Mouse (Mus musculus): ENCODE results near the gene Pawr. TPM values are rescaled to one million over a fixed set of nuclear protein-coding genes. Genes with fewer than 3 reads are reported as not detected.
A peak's percentile ranks its signal among the peaks of the same experiment; 100 is the strongest.
"Not testable (repeated sequence)": the region's sequence is repeated elsewhere in the genome, so short reads cannot be mapped to it uniquely, and the experiment has no call there.

Gene Pawr
- polyA plus RNA-seq, 1 experiment from 2014 or later: 3.3 TPM

DNA sequence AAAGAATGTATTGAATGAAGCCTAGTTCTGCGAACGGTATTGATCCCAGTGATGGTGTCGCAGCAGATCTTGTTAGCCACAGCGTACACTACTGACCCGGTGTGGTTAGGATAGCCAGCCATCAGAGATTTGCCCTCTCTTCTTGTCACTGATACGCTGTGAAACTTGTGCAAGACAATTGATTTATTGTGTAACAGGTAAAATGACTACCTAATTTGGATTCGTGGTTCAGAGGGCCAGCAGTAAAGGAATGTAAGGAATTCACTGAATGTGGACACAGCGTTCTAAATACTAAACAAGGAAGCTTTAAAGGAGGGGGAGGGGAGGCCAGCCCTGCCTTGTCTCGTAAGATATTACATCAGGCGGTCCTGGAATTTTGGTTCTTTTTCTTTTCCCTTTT lies 100.3 kb downstream of the Pawr start:
- WGBS: 46% methylated on average over 10 of the region's 10 CpGs
- ATAC-seq (ENCODE audit: insufficient number of reproducible peaks, low FRiP score, low TSS enrichment, low read depth): no peak
- H3K9me3 ChIP-seq: no peaks in the 10 kb centered on the region

GRCm38 (mm10) chr10:108433976-108434375 lies 102.1 kb downstream of the Pawr start:
- no peak overlapping the region for H3K4me3 ChIP-seq

More for the DNA sequence above, 100.3 kb downstream of the Pawr start:
- H3K9ac ChIP-seq: no peak overlapping the region
- H3K4me1 ChIP-seq: peaks cover 3% of the 10 kb centered on the region; the same call in 1 of the 2 replicates
- H3K36me3 ChIP-seq: no peaks in the 10 kb centered on the region
- H3K4me3 ChIP-seq: no peak overlapping the region
- no peak overlapping the region for H3K27ac ChIP-seq
- H3K4me2 ChIP-seq: no peak overlapping the region
- no peaks in the 10 kb centered on the region for H3K27me3 ChIP-seq

GRCm38 (mm10) chr10:108435616-108436015 lies 103.7 kb downstream of the Pawr start:
- H3K4me2 ChIP-seq: no peak overlapping the region
- no peaks in the 10 kb centered on the region for H3K9me3 ChIP-seq
- WGBS: 23% methylated on average over 5 of the region's 5 CpGs
- no peak overlapping the region for H3K4me3 ChIP-seq
- no peak overlapping the region for H3K9ac ChIP-seq
- H3K4me1 ChIP-seq: peaks cover 3% of the 10 kb centered on the region; the same call in 1 of the 2 replicates
- no peaks in the 10 kb centered on the region for H3K36me3 ChIP-seq
- no peak for ATAC-seq (ENCODE audit: insufficient number of reproducible peaks, low FRiP score, low TSS enrichment, low read depth)
- H3K27ac ChIP-seq: no peak overlapping the region
- H3K27me3 ChIP-seq: no peaks in the 10 kb centered on the region

More at GRCm38 (mm10) chr10:108433976-108434375, 102.1 kb downstream of the Pawr start:
- H3K4me2 ChIP-seq: peak overlapping the region; percentile 32; the same call in 1 of the 2 replicates
- H3K36me3 ChIP-seq: no peaks in the 10 kb centered on the region
- no peak for ATAC-seq (ENCODE audit: insufficient number of reproducible peaks, low FRiP score, low TSS enrichment, low read depth)
- no peaks in the 10 kb centered on the region for H3K9me3 ChIP-seq
- H3K4me1 ChIP-seq: peaks cover 3% of the 10 kb centered on the region; the same call in 1 of the 2 replicates
- H3K27ac ChIP-seq: no peak overlapping the region
- no peak overlapping the region for H3K9ac ChIP-seq
- no peaks in the 10 kb centered on the region for H3K27me3 ChIP-seq
- WGBS: 13% methylated on average over 15 of the region's 15 CpGs

- Histone ChIP-seq H3K36me3 (no peaks in the 10 kb centered on the region), H3K9ac (no peak overlapping the region), H3K4me3 (no peak overlapping the region), H3K27ac (no peak overlapping the region), H3K27me3 (no peaks in the 10 kb centered on the region), H3K9me3 (no peaks in the 10 kb centered on the region), H3K4me1 (peaks cover 3% of the 10 kb centered on the region; the same call in 1 of the 2 replicates), H3K4me2 (no peak overlapping the region)
- ATAC-seq (ENCODE audit: insufficient number of reproducible peaks, low FRiP score, low TSS enrichment, low read depth): no peak
- WGBS: 29% methylated on average over 8 of the region's 8 CpGs
These were observed 104.4 kb downstream of the Pawr start for GRCm38 (mm10) chr10:108436365-108436764.

DNA sequence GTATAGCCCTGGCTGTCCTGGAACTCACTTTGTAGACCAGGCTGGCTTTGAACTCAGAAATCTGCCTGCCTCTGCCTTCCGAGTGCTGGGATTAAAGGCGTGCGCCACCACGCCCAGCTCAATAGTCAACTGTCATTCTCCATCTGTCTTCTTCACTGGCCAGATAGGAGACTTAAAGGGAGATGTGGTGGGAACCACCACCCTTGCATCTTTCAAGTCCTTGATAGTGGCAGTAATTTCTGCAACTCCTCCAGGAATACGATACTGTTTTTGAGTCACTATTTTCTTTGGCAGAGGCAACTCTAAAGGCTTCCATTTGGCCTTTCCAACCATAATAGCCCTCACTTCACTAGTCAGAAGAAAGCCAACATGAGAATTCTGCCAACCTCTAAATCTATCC lies 108.3 kb downstream of the Pawr start:
- not testable (repeated sequence) for H3K4me2 ChIP-seq; H3K9ac ChIP-seq; H3K36me3 ChIP-seq; H3K4me1 ChIP-seq; H3K27ac ChIP-seq; H3K4me3 ChIP-seq; H3K27me3 ChIP-seq; ATAC-seq (ENCODE audit: insufficient number of reproducible peaks, low FRiP score, low TSS enrichment, low read depth); H3K9me3 ChIP-seq
- 91% methylated on average over 5 of the region's 5 CpGs for WGBS

GRCm38 (mm10) chr10:108443931-108444876 lies 112.3 kb downstream of the Pawr start:
- no peaks in the 10 kb centered on the region for H3K9me3 ChIP-seq
- no peak overlapping the region for H3K4me3 ChIP-seq
- H3K27ac ChIP-seq: no peak overlapping the region
- H3K36me3 ChIP-seq: no peaks in the 10 kb centered on the region
- H3K27me3 ChIP-seq: no peaks in the 10 kb centered on the region
- 60% methylated on average over 19 of the region's 19 CpGs for WGBS
- H3K9ac ChIP-seq: no peak overlapping the region
- H3K4me1 ChIP-seq: peaks cover 4% of the 10 kb centered on the region; the same call in 1 of the 2 replicates
- ATAC-seq (ENCODE audit: insufficient number of reproducible peaks, low FRiP score, low TSS enrichment, low read depth): no peak
- no peak overlapping the region for H3K4me2 ChIP-seq

GRCm38 (mm10) chr10:108445123-108445522 lies 113.2 kb downstream of the Pawr start:
- 77% methylated on average over 4 of the region's 4 CpGs for WGBS
- no peak overlapping the region for H3K4me2 ChIP-seq

GRCm38 (mm10) chr10:108445606-108446005 lies 113.7 kb downstream of the Pawr start:
- H3K27me3 ChIP-seq: no peaks in the 10 kb centered on the region
- no peak overlapping the region for H3K27ac ChIP-seq
- WGBS: 73% methylated on average over 10 of the region's 10 CpGs
- no peak overlapping the region for H3K4me3 ChIP-seq
- no peak overlapping the region for H3K9ac ChIP-seq
- H3K4me1 ChIP-seq: peaks cover 4% of the 10 kb centered on the region; the same call in 1 of the 2 replicates
- no peaks in the 10 kb centered on the region for H3K9me3 ChIP-seq
- no peak for ATAC-seq (ENCODE audit: insufficient number of reproducible peaks, low FRiP score, low TSS enrichment, low read depth)
- no peaks in the 10 kb centered on the region for H3K36me3 ChIP-seq
- peak overlapping the region; percentile 52 for H3K4me2 ChIP-seq

More at GRCm38 (mm10) chr10:108445123-108445522, 113.2 kb downstream of the Pawr start:
- H3K36me3 ChIP-seq: no peaks in the 10 kb centered on the region
- no peak overlapping the region for H3K27ac ChIP-seq
- H3K4me1 ChIP-seq: peaks cover 4% of the 10 kb centered on the region; the same call in 1 of the 2 replicates
- H3K27me3 ChIP-seq: no peaks in the 10 kb centered on the region
- no peak for ATAC-seq (ENCODE audit: insufficient number of reproducible peaks, low FRiP score, low TSS enrichment, low read depth)
- H3K4me3 ChIP-seq: no peak overlapping the region
- no peak overlapping the region for H3K9ac ChIP-seq
- no peaks in the 10 kb centered on the region for H3K9me3 ChIP-seq

DNA sequence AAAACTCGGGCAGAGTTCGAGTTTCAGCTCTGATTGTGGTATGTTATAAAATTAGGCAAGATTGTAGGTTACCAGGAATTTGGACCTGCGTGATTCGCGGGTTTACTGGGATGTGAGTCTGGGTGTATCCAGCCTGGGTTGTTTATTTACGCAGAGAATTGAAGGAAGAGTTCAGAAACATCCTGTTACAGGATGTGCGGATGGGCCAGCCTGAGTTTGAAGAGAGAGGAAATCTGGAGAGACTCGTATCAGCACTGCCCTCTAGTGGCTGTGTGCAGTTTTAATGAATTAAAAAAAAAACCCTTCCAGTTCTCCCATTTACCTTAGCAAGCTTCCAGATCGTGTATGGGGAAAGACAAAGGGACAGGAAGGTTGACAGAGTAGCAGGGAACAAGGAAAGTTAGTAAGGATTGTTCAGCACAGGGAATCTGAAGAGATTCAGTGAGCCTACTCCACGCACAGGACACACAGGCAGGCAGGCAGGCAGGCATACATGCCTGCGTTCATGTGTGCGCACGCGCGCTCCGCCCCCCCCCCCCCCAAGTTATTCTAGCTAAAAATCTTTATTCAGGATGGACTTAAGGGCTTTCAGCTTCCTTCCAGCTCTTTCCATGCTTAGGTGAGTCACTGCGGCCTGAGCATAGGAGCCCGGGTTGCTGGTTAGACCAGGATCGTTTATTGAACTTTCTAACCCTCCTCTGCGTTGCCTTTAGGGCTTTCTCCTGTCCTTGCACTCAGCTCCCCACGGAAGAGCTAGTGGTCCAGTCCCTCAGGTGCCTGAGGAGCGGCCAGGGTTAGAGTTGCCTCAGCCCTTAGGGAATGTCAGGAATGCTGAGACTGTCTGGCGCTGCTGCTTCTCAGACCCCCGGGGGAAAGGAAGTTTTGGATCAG lies 114.4 kb downstream of the Pawr start:
- no peaks in the 10 kb centered on the region for H3K36me3 ChIP-seq
- peak overlapping the region; percentile 40 for H3K4me3 ChIP-seq
- H3K4me1 ChIP-seq: peaks cover 4% of the 10 kb centered on the region; the same call in 1 of the 2 replicates
- peak overlapping the region; percentile 17; the same call in 1 of the 2 replicates for H3K9ac ChIP-seq
- no peaks in the 10 kb centered on the region for H3K27me3 ChIP-seq
- 5% methylated on average over 24 of the region's 24 CpGs for WGBS
- H3K27ac ChIP-seq: no peak overlapping the region
- ATAC-seq (ENCODE audit: insufficient number of reproducible peaks, low FRiP score, low TSS enrichment, low read depth): 0 out of 2 replicates have a peak, but pooled peaks have one; percentile 35
- peak overlapping the region; percentile 52 for H3K4me2 ChIP-seq
- H3K9me3 ChIP-seq: no peaks in the 10 kb centered on the region

- no peak overlapping the region for H3K27ac ChIP-seq
- 77% methylated on average over 10 of the region's 10 CpGs for WGBS
- no peak overlapping the region for H3K4me3 ChIP-seq
- H3K9me3 ChIP-seq: no peaks in the 10 kb centered on the region
- ATAC-seq (ENCODE audit: insufficient number of reproducible peaks, low FRiP score, low TSS enrichment, low read depth): no peak
- no peak overlapping the region for H3K9ac ChIP-seq
- H3K27me3 ChIP-seq: no peaks in the 10 kb centered on the region
- no peak overlapping the region for H3K4me2 ChIP-seq
- H3K4me1 ChIP-seq: peaks cover 4% of the 10 kb centered on the region; the same call in 1 of the 2 replicates
- no peaks in the 10 kb centered on the region for H3K36me3 ChIP-seq
These were observed 115.3 kb downstream of the Pawr start for GRCm38 (mm10) chr10:108447211-108447610.

- 80% methylated on average over 11 of the region's 11 CpGs for WGBS
- H3K4me2 ChIP-seq: no peak overlapping the region
- ATAC-seq (ENCODE audit: insufficient number of reproducible peaks, low FRiP score, low TSS enrichment, low read depth): no peak
These were observed 116.5 kb downstream of the Pawr start for GRCm38 (mm10) chr10:108448421-108448820.

More at GRCm38 (mm10) chr10:108448421-108448820, 116.5 kb downstream of the Pawr start:
- Histone ChIP-seq H3K4me3 (no peak overlapping the region), H3K36me3 (no peaks in the 10 kb centered on the region), H3K27ac (no peak overlapping the region), H3K9me3 (no peaks in the 10 kb centered on the region), H3K27me3 (no peaks in the 10 kb centered on the region), H3K9ac (no peak overlapping the region), H3K4me1 (peaks cover 4% of the 10 kb centered on the region; the same call in 1 of the 2 replicates)
